Mouse (Mus musculus): ENCODE data around the gene Rsf1.

Gene Rsf1

GRCm38 (mm10) chr7:97632897-97633296 is 53.2 kb downstream of the Rsf1 start:
- DNase-seq: no peak

- no peak for DNase-seq
These were observed 65.4 kb downstream of the Rsf1 start for GRCm38 (mm10) chr7:97645060-97645459.

- no peak for DNase-seq
These were observed 68.0 kb downstream of the Rsf1 start for GRCm38 (mm10) chr7:97647656-97648055.

DNA sequence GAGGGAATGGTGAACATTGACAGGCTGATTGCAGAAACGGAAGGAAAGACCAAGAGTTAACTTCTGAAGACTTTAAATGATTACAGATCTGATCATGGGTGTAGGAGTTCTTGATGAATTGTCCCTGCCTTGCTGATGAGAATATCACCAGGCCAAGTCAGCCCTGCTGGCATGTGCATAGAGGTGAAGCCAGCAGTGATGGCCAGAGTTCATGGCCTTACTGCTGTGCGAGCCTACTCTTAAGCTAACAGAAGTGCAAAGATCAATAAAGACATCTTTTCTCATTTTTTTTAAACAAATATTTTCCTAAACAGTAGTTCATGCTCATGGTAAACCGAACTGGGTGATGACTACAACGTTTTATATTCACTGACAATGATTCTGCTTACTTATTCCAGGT is 71.0 kb downstream of the Rsf1 start:
- DNase-seq: no peak

GRCm38 (mm10) chr7:97656144-97656543 is 76.5 kb downstream of the Rsf1 start:
- no peak for DNase-seq

GRCm38 (mm10) chr7:97661634-97662033 is 81.9 kb downstream of the Rsf1 start:
- DNase-seq: no peak

- peak in 1 of 2 experiments; percentile 45 for DNase-seq
These were observed 99.5 kb downstream of the Rsf1 start for GRCm38 (mm10) chr7:97679239-97679638.

DNA sequence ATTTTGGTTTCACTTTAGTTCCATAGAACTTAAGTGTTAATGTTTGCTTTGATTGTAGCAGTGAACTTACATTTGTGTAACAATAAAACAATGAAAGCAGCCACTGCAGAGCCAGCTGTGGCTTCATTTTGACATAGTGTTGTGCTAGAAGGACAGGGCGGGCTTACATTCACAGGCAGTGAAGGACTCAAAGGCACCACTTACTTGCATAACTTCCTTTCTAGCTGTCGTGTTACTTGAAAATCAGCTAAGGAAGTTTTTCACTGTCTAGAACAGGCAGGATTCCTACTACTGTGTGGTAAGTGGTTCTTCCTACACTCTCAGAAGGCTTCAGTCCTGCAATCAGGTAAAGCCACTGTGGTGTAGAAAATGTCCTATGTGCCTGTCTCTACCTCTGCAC is 108.1 kb downstream of the Rsf1 start:
- no peak for DNase-seq

GRCm38 (mm10) chr7:97695441-97695840 is 115.8 kb downstream of the Rsf1 start:
- DNase-seq: peak in 1 of 2 experiments; percentile 12

GRCm38 (mm10) chr7:97696133-97696505 is 116.4 kb downstream of the Rsf1 start:
- DNase-seq: no peak

DNA sequence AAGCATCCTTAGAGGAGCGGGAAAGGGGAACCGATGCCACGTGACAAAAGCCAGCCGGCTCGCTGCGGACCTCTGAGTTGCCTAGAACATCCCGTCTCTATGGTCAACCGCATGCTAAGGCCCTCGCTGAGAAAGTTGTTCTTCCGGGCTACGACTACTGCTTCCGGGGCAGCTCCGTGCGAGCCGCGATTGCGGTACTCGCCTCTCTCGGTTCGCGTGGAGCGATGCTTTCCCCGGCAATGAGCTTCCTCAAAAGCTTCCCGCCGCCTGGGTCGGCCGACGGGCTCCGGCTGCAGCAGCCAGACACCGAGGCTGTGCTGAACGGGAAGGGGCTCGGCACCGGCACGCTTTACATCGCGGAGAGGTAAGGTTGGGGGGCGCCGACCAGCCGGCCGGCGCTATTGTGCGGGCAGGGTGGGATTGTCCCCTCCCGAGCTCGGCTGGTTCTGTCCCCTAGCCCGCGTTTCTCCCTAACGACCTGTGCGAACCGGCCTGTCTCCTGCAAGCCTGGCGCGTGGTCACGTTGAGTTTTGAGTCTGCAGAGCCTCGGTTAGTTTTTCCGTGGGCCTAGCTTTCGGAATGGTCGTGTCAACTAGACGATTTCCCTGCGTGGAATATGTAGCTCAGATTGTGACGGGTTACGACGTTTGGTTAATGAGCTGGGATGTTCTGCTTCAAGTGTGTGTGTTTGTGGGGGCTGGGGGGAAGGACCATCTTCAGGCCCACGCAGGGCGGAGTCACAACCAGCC is 117.0 kb downstream of the Rsf1 start, which contains the start of gene Clns1a:
Gene Clns1a, plus strand, starts transcription at position 129 of the 749 bp plus-strand sequence.
- DNase-seq: peak; percentile 96 to 98

DNA sequence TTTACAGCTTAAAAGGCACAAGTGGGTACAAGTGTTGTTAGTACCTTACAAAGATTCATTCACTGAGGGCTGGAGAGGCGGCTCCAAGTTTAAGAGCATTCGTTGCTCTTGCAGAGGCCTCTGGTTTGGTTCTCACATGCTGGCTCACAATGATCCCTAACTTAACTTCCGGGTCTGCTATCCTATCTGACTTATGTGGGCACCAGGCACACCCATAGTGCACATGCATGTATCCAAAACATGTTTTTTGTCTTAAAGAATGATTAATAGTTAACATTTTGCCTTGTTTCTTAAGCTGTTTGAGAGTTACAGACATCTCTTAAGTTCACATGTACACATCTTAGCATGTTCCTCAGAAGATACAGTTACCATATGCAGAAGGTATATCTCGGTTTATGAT is 120.5 kb downstream of the Rsf1 start:
- no peak for DNase-seq

DNA sequence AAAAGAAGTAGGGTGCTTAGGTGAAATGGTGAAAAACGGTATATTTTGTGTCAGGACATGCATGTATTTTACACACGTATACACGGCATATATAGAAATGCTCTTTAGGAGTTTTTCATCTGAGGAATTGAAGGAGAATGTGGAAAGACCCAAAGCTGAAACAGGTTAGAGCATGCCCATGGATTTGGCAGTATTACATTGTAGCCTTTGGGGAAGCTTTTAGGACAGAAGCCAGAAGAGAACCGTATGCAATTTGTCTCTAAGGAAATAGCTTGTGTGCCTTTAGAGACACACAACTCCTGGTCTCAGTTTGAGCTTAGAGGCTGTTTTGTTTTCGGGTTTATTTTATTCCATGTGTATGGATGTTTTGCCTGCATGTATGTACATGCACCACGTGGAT is 121.4 kb downstream of the Rsf1 start:
- DNase-seq: no peak

DNA sequence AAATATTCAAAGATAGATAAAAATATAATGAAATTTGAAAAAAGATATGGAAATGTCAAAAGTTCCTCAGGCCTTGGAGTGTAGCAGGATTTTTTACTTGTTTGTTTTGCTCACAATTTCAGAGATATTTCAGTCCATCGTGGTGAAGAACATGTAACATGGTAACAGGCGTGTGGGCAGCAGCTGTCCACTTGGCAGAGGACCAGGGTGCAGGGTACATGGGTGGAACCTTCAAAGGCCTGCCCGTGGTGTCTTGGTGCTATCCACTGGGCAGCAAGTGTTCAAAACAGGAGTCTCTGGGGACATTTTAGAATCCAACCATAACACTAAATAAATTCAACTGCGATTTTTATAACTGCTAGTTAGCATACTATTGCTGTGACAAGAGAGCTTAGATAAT is 127.4 kb downstream of the Rsf1 start:
- peak; percentile 60 to 71 for DNase-seq

DNA sequence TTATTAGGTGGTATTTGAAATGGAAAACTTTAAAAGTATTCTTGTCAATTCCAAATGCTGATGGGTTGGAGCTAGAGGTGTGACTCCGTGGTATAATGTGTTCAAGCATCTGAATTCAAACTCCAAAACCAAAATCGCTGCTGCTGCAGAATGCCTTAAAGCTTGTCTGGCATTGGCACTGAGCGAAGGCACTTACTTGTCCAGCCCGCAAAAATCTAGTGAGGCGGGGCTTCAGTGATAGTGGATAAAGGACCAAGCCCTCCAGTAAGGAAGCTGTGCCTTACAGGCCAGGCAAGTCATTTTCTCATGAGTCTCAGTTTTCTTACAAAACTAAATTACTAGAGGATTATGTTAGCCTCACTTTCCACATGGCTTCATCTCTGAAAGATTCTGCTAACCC is 128.1 kb downstream of the Rsf1 start:
- DNase-seq: no peak

DNA sequence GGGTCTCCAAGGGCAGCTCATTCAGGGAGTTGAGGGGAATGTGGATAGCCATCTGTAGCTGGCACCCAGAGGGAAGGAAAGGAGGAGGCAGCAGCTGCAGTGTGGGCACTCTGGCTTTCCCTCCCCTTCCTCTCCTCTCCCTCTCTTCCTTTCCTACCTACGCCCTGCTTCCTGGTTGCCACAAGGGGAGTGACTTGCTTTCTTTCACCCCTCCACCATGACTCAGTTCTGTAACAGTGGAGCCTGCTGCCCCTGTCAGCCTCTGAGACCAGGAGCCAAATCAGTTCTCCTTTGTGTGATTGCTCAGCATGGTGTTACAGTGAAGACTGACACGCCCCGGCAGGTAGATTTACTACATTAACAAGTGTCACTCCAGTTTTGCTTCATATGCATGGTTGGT is 129.5 kb downstream of the Rsf1 start:
- no peak for DNase-seq

- DNase-seq: no peak
These were observed 135.0 kb downstream of the Rsf1 start for GRCm38 (mm10) chr7:97714651-97715050.

DNA sequence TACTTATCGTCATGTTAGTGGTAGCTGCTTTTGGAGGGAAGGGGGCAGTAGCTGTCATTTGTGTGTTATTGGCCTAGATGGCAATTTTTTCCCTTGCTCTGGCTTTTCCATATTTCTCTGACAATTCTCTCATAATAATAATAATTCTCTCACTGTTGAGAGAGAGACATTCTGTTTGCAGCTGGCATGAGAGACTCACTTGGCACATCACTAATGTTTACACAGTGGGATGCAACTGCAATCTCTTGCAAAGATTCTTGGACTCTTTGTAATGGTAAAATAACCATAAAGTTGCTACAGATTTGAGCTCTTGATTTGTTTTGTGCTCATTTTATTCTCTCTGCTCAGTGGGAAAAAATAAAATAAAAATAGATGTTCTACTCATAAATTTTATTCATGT is 137.6 kb downstream of the Rsf1 start:
- DNase-seq: no peak

DNA sequence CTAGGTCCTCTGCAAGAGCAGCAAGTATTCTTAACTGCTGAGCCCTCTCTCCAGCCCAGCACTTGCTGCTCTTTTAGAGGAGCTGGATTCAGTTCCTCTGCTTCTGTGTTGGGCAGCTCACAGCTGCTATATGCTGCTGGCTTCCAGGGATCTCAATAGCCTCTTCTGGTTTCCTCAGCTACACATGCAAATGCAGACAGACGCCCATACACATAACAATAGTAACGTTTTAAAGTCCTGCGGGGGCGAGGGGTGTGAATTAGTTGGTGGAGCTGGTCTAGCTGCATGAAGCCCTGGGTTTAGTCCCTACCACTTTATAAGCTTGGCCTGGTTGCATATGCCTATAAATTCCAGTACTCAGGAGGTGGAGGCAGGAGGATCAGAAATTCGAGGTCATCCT is 139.4 kb downstream of the Rsf1 start:
- DNase-seq: no peak

DNA sequence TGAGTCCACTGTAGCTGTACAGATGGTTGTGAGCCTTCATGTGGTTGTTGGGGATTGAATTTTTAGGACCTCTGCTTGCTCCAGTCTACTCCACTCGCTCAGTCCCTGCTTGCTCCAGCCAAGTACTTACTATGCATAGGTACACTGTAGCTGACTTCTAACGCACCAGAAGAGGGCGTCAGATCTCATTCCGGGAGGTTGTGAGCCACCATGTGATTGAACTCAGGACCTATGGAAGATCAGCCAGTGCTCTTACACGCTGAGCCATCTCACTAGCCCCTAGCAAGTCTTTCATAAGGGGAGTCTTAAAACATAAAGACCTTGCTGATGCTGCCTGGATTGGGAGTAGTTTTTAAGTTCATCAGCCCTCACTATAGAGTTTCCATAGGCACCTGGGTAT is 140.4 kb downstream of the Rsf1 start:
- DNase-seq: no peak

- no peak for DNase-seq
These were observed 142.7 kb downstream of the Rsf1 start for GRCm38 (mm10) chr7:97722278-97722918.

- DNase-seq: no peak
These were observed 144.2 kb downstream of the Rsf1 start for GRCm38 (mm10) chr7:97723646-97724538.

DNA sequence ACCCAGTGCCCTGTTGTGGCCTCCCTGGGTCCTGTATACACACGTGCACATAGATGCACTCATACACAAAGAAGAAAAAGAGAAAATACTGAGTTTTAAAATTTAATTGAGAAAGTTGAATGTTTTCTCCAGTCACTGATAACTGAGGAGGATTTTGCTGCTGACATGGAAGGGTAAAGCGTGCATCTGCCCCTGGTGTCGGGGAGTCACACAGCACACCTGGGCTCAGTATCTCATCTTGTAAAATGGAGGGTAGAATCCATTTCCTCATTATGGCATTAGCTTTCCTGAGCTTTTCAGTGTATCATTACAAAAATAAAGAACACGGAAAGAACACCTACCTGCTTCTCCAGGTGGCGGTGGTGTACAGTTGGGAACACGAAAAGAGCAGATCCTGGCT is 145.7 kb downstream of the Rsf1 start:
- no peak for DNase-seq

GRCm38 (mm10) chr7:97726080-97726479 is 146.4 kb downstream of the Rsf1 start:
- DNase-seq: no peak
